Mouse (Mus musculus): ENCODE measurements around the gene Bcl11a.

- TF ChIP-seq CTCF (IDR thresholded peaks at IDR 0.05; ENCODE audit: borderline replicate concordance, insufficient read depth, low read length) (no peak), POLR2A (IDR thresholded peaks at IDR 0.05; ENCODE audit: low read depth, low read length) (no peak)
These were observed 780 bp upstream of the Bcl11a start for GRCm38 (mm10) chr11:24076821-24077730.
